Mouse (Mus musculus): Measurements from ENCODE around the gene Tep1. TPM values are rescaled to one million over a fixed set of nuclear protein-coding genes. Genes with fewer than 3 reads are reported as not detected.
"Not testable (repeated sequence)": the region's sequence is repeated elsewhere in the genome, so short reads cannot be mapped to it uniquely, and the experiment has no call there.

The Tep1 gene
- polyA plus RNA-seq (2012; rRNA removed): 9.3 and 12.6 TPM in 2 replicates

- no peak for TF ChIP-seq POLR2A (IDR thresholded peaks at IDR 0.05; ENCODE audit: control insufficient read depth, low read depth, low read length)
- no peak for TF ChIP-seq CTCF (IDR thresholded peaks at IDR 0.05; ENCODE audit: control insufficient read depth, insufficient read depth, insufficient replicate concordance, low read depth, low read length)
Observed at GRCm38 (mm10) chr14:50869889-50870804, at the start of gene Tep1. TSS of gene Tep1 (minus strand) at chr14:50870560.

DNA sequence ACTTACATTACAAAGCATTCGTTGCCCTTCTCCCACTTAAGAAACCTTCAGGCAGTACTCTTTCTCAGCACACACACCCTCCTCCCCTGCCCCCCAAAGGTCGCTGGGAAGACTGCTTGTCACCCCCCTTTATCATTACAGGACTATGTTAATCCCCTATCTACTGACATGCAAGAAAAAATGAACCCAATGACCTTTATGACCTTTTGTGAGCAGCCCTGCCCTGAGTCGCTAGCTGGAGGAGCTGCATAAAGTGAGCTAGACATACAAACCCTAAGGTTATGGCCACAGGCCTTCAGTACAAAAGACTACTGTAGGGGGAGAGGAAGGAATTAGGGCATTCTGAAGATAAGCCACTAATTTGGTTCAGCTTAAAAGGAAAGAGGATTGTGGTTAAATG is 41.0 kb upstream of the Tep1 start:
- H3K27me3 ChIP-seq (ENCODE audit: control insufficient read depth, insufficient read depth, low read length): no peaks in the 10 kb centered on the region
- peaks cover 2% of the 10 kb centered on the region for H3K4me1 ChIP-seq (ENCODE audit: control insufficient read depth, insufficient read depth, low read length)
- H3K4me3 ChIP-seq (ENCODE audit: control insufficient read depth, low read depth, low read length): no peak overlapping the region
- TF ChIP-seq CTCF (IDR thresholded peaks at IDR 0.05; ENCODE audit: control insufficient read depth, insufficient read depth, insufficient replicate concordance, low read depth, low read length) (no peak), POLR2A (IDR thresholded peaks at IDR 0.05; ENCODE audit: control insufficient read depth, low read depth, low read length) (no peak)
- H3K36me3 ChIP-seq (ENCODE audit: control insufficient read depth, insufficient read depth, low read length): no peaks in the 10 kb centered on the region; the same call in 1 of the 2 replicates
- no peak overlapping the region for H3K27ac ChIP-seq (ENCODE audit: control insufficient read depth, insufficient read depth, low read depth, low read length)

More at GRCm38 (mm10) chr14:50869889-50870804, at the start of gene Tep1:
- H3K36me3 ChIP-seq (ENCODE audit: control insufficient read depth, insufficient read depth, low read length): no peaks in the 10 kb centered on the region
- H3K4me1 ChIP-seq (ENCODE audit: control insufficient read depth, insufficient read depth, low read length): peaks cover 3% of the 10 kb centered on the region
- peak within 1 kb of the TSS; percentile 91 for H3K27ac ChIP-seq (ENCODE audit: control insufficient read depth, insufficient read depth, low read depth, low read length)
- H3K4me3 ChIP-seq (ENCODE audit: control insufficient read depth, low read depth, low read length): peak within 1 kb of the TSS; percentile 98
- H3K27me3 ChIP-seq (ENCODE audit: control insufficient read depth, insufficient read depth, low read length): no peaks in the 10 kb centered on the region

DNA sequence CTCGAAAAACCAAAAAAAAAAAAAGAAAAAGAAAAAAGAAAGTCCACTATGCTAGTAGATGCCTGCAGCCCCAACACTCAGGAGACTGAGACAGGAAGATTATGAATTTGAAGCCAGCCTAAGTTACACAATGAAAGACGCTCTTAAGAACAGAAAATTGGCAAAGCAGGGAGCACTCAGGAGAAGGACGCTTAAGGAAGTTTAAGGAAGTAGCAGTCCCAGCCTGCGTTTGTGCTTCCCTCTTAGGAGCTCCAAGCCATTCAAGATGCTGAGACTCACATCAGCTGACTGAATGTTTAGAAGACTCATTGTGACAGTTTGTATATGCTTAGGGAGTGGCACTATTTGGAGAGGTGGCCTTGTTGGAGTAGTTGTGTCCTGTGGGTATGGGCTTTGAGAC is 37.8 kb upstream of the Tep1 start:
- no peak overlapping the region for H3K27ac ChIP-seq (ENCODE audit: control insufficient read depth, insufficient read depth, low read depth, low read length)
- H3K27me3 ChIP-seq (ENCODE audit: control insufficient read depth, insufficient read depth, low read length): no peaks in the 10 kb centered on the region
- H3K4me1 ChIP-seq (ENCODE audit: control insufficient read depth, insufficient read depth, low read length): peaks cover 5% of the 10 kb centered on the region
- no peaks in the 10 kb centered on the region for H3K36me3 ChIP-seq (ENCODE audit: control insufficient read depth, insufficient read depth, low read length)
- H3K4me3 ChIP-seq (ENCODE audit: control insufficient read depth, low read depth, low read length): no peak overlapping the region
- TF ChIP-seq POLR2A (IDR thresholded peaks at IDR 0.05; ENCODE audit: control insufficient read depth, low read depth, low read length): no peak
- TF ChIP-seq CTCF (IDR thresholded peaks at IDR 0.05; ENCODE audit: control insufficient read depth, insufficient read depth, insufficient replicate concordance, low read depth, low read length): no peak

DNA sequence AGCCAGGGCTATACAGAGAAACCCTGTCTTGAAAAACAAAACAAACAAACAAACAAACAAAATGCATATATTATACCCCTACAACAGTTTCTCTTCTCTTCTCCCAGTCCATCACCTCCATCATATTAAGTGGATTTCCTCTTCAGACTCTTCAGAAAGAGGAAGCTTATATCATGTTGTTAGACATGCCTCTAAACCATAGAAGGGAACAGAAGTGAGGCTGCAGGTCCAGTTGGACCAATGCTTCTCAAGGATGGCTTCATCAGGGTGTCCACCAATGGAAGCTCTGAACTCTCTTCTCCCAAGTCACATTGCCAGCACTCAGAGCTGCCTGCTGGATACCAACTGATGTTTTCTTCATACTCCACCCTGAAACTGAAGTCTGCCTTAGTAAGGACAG is 35.0 kb upstream of the Tep1 start:
- not testable (repeated sequence) for H3K27ac ChIP-seq (ENCODE audit: control insufficient read depth, insufficient read depth, low read depth, low read length); H3K4me3 ChIP-seq (ENCODE audit: control insufficient read depth, low read depth, low read length); H3K36me3 ChIP-seq (ENCODE audit: control insufficient read depth, insufficient read depth, low read length); H3K27me3 ChIP-seq (ENCODE audit: control insufficient read depth, insufficient read depth, low read length); H3K4me1 ChIP-seq (ENCODE audit: control insufficient read depth, insufficient read depth, low read length)

- no peaks in the 10 kb centered on the region for H3K36me3 ChIP-seq (ENCODE audit: control insufficient read depth, insufficient read depth, low read length)
- H3K4me3 ChIP-seq (ENCODE audit: control insufficient read depth, low read depth, low read length): no peak overlapping the region
- TF ChIP-seq POLR2A (IDR thresholded peaks at IDR 0.05; ENCODE audit: control insufficient read depth, low read depth, low read length) (no peak), CTCF (IDR thresholded peaks at IDR 0.05; ENCODE audit: control insufficient read depth, insufficient read depth, insufficient replicate concordance, low read depth, low read length) (no peak)
- H3K27me3 ChIP-seq (ENCODE audit: control insufficient read depth, insufficient read depth, low read length): no peaks in the 10 kb centered on the region
- H3K4me1 ChIP-seq (ENCODE audit: control insufficient read depth, insufficient read depth, low read length): peaks cover 5% of the 10 kb centered on the region
- no peak overlapping the region for H3K27ac ChIP-seq (ENCODE audit: control insufficient read depth, insufficient read depth, low read depth, low read length)
Observed at GRCm38 (mm10) chr14:50904828-50905129, 34.4 kb upstream of the Tep1 start.

- H3K27me3 ChIP-seq (ENCODE audit: control insufficient read depth, insufficient read depth, low read length): no peaks in the 10 kb centered on the region
- peak overlapping the region; percentile 9 for H3K4me3 ChIP-seq (ENCODE audit: control insufficient read depth, low read depth, low read length)
Observed at GRCm38 (mm10) chr14:50903973-50904827, 33.8 kb upstream of the Tep1 start.

DNA sequence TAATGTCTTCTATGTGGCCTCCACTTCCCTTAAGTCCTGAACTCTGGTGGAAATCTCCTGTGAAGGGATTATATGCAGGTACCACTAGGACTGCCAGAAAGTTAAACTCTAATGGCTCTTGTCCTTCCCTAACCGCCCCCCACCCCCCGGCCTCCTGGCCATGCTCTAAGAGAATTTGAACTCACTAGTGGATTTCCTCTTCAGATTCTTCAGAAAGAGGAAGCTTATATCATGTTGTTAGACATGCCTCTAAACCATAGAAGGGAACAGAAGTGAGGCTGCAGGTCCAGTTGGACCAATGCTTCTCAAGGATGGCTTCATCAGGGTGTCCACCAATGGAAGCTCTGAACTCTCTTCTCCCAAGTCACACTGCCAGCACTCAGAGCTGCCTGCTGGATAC is 27.6 kb upstream of the Tep1 start:
- not testable (repeated sequence) for H3K36me3 ChIP-seq (ENCODE audit: control insufficient read depth, insufficient read depth, low read length); H3K27me3 ChIP-seq (ENCODE audit: control insufficient read depth, insufficient read depth, low read length); H3K4me3 ChIP-seq (ENCODE audit: control insufficient read depth, low read depth, low read length); H3K4me1 ChIP-seq (ENCODE audit: control insufficient read depth, insufficient read depth, low read length); H3K27ac ChIP-seq (ENCODE audit: control insufficient read depth, insufficient read depth, low read depth, low read length)

More at GRCm38 (mm10) chr14:50903973-50904827, 33.8 kb upstream of the Tep1 start:
- Histone ChIP-seq H3K36me3 (ENCODE audit: control insufficient read depth, insufficient read depth, low read length) (no peaks in the 10 kb centered on the region), H3K4me1 (ENCODE audit: control insufficient read depth, insufficient read depth, low read length) (peaks cover 3% of the 10 kb centered on the region), H3K27ac (ENCODE audit: control insufficient read depth, insufficient read depth, low read depth, low read length) (no peak overlapping the region)
- TF ChIP-seq POLR2A (IDR thresholded peaks at IDR 0.05; ENCODE audit: control insufficient read depth, low read depth, low read length) (no peak), CTCF (IDR thresholded peaks at IDR 0.05; ENCODE audit: control insufficient read depth, insufficient read depth, insufficient replicate concordance, low read depth, low read length) (peak; percentile 42; the same call in 1 of the 2 replicates)
